Mouse (Mus musculus) G1E (cell line): ENCODE results near the gene Otud4. TPM values are rescaled to one million over a fixed set of nuclear protein-coding genes. Genes with fewer than 3 reads are reported as not detected.

ENCODE experiments used
- ATAC-seq: 2 replicates; pipeline ENCODE4 v1.8.0; 2016; ENCODE audit warnings: mild to moderate bottlenecking; ENCODE audit not compliant: insufficient number of reproducible peaks, poor library complexity, low FRiP score, severe bottlenecking; ENCODE audit errors: extremely low read depth
- DNase-seq: peaks from one replicate; pipeline ENCODE4 v3.0.0; 2012; ENCODE audit warnings: low spot score
- H3K27me3 ChIP-seq: 2 replicates; pipeline ENCODE4 v1.6.1; 2012; ENCODE audit warnings: mild to moderate bottlenecking, low read length, inconsistent platforms; ENCODE audit not compliant: insufficient read depth
- H3K36me3 ChIP-seq: replicated peaks from 2 replicates; pipeline ENCODE3; 2012; ENCODE audit warnings: mild to moderate bottlenecking, inconsistent platforms
- H3K4me1 ChIP-seq: 2 replicates; pipeline ENCODE4 v1.6.1; 2012; ENCODE audit warnings: low read depth, low read length, inconsistent platforms, mixed read lengths; ENCODE audit not compliant: insufficient read depth
- H3K4me3 ChIP-seq: 2 replicates; pipeline ENCODE4 v1.5.1; 2012; ENCODE audit warnings: low read depth, mild to moderate bottlenecking, inconsistent platforms, low read length, moderate library complexity, mixed read lengths
- H3K9me3 ChIP-seq: replicated peaks from 2 replicates; pipeline ENCODE4 v1.6.1; 2012; ENCODE audit warnings: inconsistent platforms
- CTCF ChIP-seq: IDR thresholded peaks from 2 replicates; pipeline ENCODE4 v1.5.1; 2012; ENCODE audit warnings: low read depth, low read length, inconsistent platforms, mixed read lengths
- GATA1 ChIP-seq: IDR thresholded peaks from 2 replicates; pipeline ENCODE4 v1.6.1; 2012; ENCODE audit warnings: borderline replicate concordance, low read length, inconsistent platforms, mixed read lengths
- GATA2 ChIP-seq: IDR thresholded peaks from 2 replicates; pipeline ENCODE4 v1.6.1; 2012; ENCODE audit warnings: low read depth, low read length, inconsistent platforms, borderline replicate concordance
- POLR2AphosphoS5 ChIP-seq: IDR thresholded peaks from 2 replicates; pipeline ENCODE4 v1.6.1; 2012; ENCODE audit warnings: low read depth, low read length, inconsistent platforms; ENCODE audit not compliant: insufficient replicate concordance
- TAL1 ChIP-seq: conservative IDR thresholded peaks from 2 replicates; pipeline ENCODE4 v1.6.1; 2012; ENCODE audit warnings: low read depth, low read length, inconsistent platforms, mixed read lengths
- polyA plus RNA-seq: library from polyadenylated mRNA; stranded (reverse); fragments of >175 nt; gene quantifications from 2 replicates; pipeline ENCODE4 v1.2.3, GENCODE M21; 2012
- total RNA-seq, 2 experiments: library from RNA; stranded (forward) in 1 of 2; stranded (reverse) in 1 of 2; fragments of 200-1000 nt in 1 of 2; fragments of >200 nt in 1 of 2; fragmentation: Nextera tagmentation in 1 of 2; gene quantifications; 2 replicates each; pipeline ENCODE4 v1.2.3; 2014 to 2017

The Otud4 gene
- total and polyA plus RNA-seq, 3 experiments = 7.4 to 99.3 (median 84.1) TPM

DNA sequence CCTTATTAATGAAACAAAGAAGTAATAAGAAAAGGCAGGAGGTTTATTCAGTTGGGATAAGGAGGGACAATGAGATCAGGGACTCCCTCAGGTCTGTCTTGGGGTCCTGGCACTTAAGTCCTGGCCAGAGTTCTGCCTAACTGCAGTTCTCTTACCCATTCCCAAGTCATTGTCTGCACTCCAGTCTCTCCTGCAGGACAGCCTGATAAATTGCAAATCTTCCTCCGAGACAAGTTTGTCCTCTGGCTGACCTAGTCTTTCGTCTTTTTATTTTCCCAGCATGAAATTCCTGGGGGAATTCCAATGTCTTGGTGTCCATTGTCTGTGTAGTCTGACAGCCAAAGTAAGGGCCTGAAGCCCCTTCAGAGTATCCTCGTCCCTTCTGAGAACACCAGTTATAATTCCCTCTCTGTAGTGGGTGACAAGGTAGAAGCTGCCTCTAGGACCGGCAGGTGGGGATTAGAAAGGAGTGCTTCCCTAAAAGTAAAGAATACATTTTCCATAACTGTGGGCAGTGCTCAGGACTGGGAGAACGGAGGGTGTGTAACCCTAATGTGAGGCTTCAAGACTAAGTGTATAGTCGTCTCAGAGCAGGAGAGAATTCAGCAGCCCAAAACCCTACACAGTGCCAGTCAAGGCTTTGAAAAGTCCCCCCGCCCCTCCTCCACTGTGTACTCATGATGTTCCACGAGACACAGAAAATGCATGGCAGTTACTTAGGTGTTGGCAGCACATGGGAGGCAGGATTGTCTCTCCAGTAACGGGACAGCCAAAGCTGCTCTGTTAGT is 18.7 kb upstream of the Otud4 start:
- no peak overlapping the region for H3K4me3 ChIP-seq
- ATAC-seq = no peak
- H3K9me3 ChIP-seq = no peaks in the 10 kb centered on the region

DNA sequence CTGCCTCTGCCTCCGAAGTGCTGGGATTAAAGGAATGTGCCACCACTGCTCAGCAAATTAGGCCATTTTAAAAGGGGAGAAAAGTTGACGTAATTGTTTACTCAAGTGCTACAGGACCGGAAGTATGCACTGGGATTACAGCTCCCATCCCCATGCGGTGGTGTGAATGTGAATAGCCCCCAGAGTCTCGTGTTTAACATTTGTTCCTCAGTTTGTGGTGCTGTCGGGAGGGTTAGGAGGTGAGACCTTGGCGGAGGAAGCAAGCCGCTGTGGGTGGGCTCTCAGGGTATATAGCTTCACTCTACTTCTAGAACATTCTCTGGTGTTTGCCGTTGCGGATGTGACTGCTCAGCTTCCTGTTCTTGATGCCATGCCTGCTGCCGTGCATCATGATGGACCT is 17.1 kb upstream of the Otud4 start:
- Histone ChIP-seq H3K36me3 (no peaks in the 10 kb centered on the region), H3K4me1 (peaks cover 51% of the 10 kb centered on the region), H3K27me3 (no peaks in the 10 kb centered on the region), H3K4me3 (no peak overlapping the region), H3K9me3 (no peaks in the 10 kb centered on the region)
- DNase-seq = no peak
- ATAC-seq = no peak
- no peak for TF ChIP-seq GATA1
- no peak for TF ChIP-seq TAL1
- no peak for TF ChIP-seq GATA2

More for the DNA sequence above, 18.7 kb upstream of the Otud4 start:
- peaks cover 39% of the 10 kb centered on the region for H3K4me1 ChIP-seq
- TF ChIP-seq GATA2 (no peak), TAL1 (no peak), GATA1 (no peak), CTCF (no peak), POLR2AphosphoS5 (no peak)
- no peak for DNase-seq
- no peaks in the 10 kb centered on the region for H3K27me3 ChIP-seq
- H3K36me3 ChIP-seq = no peaks in the 10 kb centered on the region

DNA sequence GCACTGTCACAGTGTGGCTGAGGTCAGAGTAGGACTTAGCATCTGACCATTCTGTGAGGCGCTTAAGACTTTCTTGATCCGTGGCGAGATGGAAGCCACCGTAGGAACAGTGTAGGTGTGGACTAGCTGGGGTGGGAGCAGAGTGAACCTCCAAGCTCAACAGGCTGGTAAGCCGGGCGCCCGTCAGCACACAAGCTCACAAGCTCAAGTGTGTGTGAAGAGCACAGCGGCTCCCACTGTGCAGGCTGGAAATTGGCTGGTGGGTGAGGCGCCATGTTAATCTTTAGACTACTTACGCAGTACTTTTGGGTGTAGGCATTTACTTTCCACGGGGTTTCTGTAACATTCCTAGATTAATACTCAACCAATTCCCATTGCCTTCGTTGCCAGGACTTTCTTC is 16.1 kb upstream of the Otud4 start:
- TF ChIP-seq TAL1 = no peak
- TF ChIP-seq GATA1 = no peak
- TF ChIP-seq CTCF = no peak
- TF ChIP-seq GATA2 = no peak
- no peak for TF ChIP-seq POLR2AphosphoS5
- no peaks in the 10 kb centered on the region for H3K9me3 ChIP-seq
- DNase-seq (no peak), ATAC-seq (no peak)
- H3K4me3 ChIP-seq = no peak overlapping the region
- no peaks in the 10 kb centered on the region for H3K27me3 ChIP-seq
- no peaks in the 10 kb centered on the region for H3K36me3 ChIP-seq
- H3K4me1 ChIP-seq = peaks cover 51% of the 10 kb centered on the region

DNA sequence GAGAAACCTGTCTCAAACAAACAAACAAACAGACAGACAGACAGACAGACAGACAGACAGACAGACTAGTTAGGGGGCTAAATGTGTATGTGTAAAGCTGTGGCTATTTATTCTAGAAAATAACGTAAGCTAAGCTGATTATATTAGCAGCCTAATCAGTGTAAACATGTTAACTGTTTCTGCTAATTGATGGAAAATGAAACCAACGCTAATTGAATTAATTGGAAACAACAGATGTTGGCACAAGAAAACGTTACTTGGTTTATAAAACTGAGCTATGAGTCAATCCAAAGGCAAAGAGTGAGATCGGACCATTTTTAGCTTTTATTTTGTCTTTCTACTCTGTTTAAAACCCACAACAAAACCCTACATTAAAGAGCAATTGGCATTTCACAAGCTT is 15.0 kb upstream of the Otud4 start:
- Histone ChIP-seq H3K4me3 (no peak overlapping the region), H3K4me1 (peaks cover 40% of the 10 kb centered on the region), H3K9me3 (no peaks in the 10 kb centered on the region), H3K27me3 (no peaks in the 10 kb centered on the region), H3K36me3 (no peaks in the 10 kb centered on the region)
- DNase-seq (no peak), ATAC-seq (no peak)
- no peak for TF ChIP-seq GATA1
- no peak for TF ChIP-seq TAL1
- no peak for TF ChIP-seq GATA2
- no peak for TF ChIP-seq CTCF
- TF ChIP-seq POLR2AphosphoS5 = no peak

DNA sequence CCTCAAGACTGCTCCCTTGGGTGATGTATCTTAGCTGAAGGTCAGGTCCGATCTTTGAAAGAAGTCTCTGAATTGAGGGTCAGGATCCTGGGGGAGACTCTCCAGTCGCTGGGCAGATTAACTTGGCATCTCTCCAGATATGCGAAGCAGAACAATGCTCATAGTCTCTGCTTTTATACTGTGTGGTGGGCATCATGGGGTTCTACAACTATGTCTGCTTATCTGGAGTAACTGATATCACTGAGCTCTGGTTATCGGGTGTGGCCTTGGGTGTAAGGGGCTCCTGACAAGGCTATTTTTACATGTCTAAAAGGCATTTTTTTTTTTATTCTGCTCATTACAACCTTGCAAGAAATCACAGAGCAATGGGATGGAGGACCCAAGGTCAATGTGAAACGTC is 13.2 kb upstream of the Otud4 start:
- Histone ChIP-seq H3K27me3 (no peaks in the 10 kb centered on the region), H3K4me3 (peak overlapping the region; percentile 31; the same call in 1 of the 2 replicates), H3K36me3 (no peaks in the 10 kb centered on the region), H3K4me1 (peaks cover 23% of the 10 kb centered on the region), H3K9me3 (no peaks in the 10 kb centered on the region)
- DNase-seq (peak; percentile 27), ATAC-seq (peak; percentile 90)
- no peak for TF ChIP-seq GATA2
- TF ChIP-seq POLR2AphosphoS5 = no peak
- TF ChIP-seq CTCF = no peak
- peak; percentile 51 for TF ChIP-seq TAL1
- TF ChIP-seq GATA1 = no peak

DNA sequence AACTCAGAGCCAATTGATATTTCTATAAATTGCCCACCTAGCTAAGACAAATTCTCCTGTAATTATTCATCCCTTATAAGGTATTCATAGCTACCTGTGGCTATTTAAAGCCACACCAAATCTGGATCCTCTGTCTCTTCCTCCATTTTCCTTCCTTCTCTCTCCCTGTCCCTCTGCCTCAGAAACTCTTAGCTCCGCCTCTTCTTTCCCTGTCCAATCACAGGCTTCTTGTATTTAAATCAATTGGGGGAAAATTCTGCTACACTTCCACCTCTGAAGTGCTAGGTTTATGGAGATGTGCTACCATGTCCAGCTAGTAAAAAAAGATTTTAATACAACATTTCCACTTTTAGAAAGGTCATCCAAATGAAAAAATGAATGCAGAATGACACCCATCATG is 3.9 kb upstream of the Otud4 start:
- peaks cover 4% of the 10 kb centered on the region for H3K4me1 ChIP-seq
- no peaks in the 10 kb centered on the region for H3K36me3 ChIP-seq
- H3K4me3 ChIP-seq = no peak overlapping the region
- H3K9me3 ChIP-seq = no peaks in the 10 kb centered on the region
- no peak for ATAC-seq
- H3K27me3 ChIP-seq = no peaks in the 10 kb centered on the region
- DNase-seq = no peak
- no peak for TF ChIP-seq TAL1

DNA sequence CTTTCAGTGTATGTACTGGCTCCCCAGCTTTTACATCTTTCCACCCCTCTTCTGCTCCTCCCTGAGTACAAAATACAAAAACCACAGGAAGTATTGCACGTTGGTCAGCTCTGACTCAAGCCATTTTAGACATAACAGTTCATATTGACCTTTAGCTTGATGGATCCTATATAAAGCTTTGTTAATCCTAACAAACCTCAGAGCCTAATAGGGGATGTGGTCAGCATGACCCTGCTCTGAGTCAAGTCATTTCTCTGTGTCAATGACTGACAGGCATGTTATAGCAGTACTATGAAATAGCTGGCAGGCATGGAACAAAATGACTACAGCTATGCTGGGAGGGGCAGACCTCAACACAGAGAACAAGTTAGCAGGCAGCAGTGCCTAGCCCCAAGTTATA is 3.3 kb upstream of the Otud4 start:
- Histone ChIP-seq H3K4me3 (no peak overlapping the region), H3K9me3 (no peaks in the 10 kb centered on the region), H3K36me3 (peaks cover 1% of the 10 kb centered on the region), H3K4me1 (peaks cover 7% of the 10 kb centered on the region), H3K27me3 (no peaks in the 10 kb centered on the region)
- TF ChIP-seq POLR2AphosphoS5 (no peak), TAL1 (no peak), GATA1 (no peak), CTCF (no peak), GATA2 (no peak)
- DNase-seq (no peak), ATAC-seq (no peak)
